Mouse (Mus musculus) forebrain, embryonic 14.5 days (tissue): Measurements from ENCODE around the gene Lamtor2. TPM values are rescaled to one million over a fixed set of nuclear protein-coding genes. Genes with fewer than 3 reads are reported as not detected.

Experiments used
- ATAC-seq: fragments of 200-750 bp; cut with Nextera tagmentation; 2 replicates; pipeline ENCODE4 v1.8.0; 2017; ENCODE audit warnings: mild to moderate bottlenecking, moderate library complexity
- DNase-seq: peaks from one replicate; pipeline ENCODE4 v3.0.0-alpha.2; 2015; ENCODE audit warnings: low spot score
- H3K27ac ChIP-seq: fragments of 300-500 bp; sonication (generic); 2 replicates; pipeline ENCODE4 v1.5.1; 2014; ENCODE audit warnings: low read depth, mild to moderate bottlenecking, control low read depth, low read length, moderate library complexity
- H3K27me3 ChIP-seq: fragments of 300-500 bp; sonication (generic); replicated peaks from 2 replicates; pipeline ENCODE4 v1.6.1; 2014; ENCODE audit warnings: low read length, control low read depth, mixed read lengths; ENCODE audit not compliant: control insufficient read depth, insufficient read depth
- H3K36me3 ChIP-seq: fragments of 300-500 bp; sonication (generic); 2 replicates; pipeline ENCODE4 v1.6.1; 2014; ENCODE audit warnings: low read length, control low read depth; ENCODE audit not compliant: control insufficient read depth, insufficient read depth
- H3K4me1 ChIP-seq: fragments of 300-500 bp; sonication (generic); 2 replicates; pipeline ENCODE4 v1.6.1; 2014; ENCODE audit warnings: antibody characterized with exemption, low read length, control low read depth; ENCODE audit not compliant: control insufficient read depth, insufficient read depth
- H3K4me2 ChIP-seq: fragments of 300-500 bp; sonication (generic); 2 replicates; pipeline ENCODE4 v1.6.1; 2014; ENCODE audit warnings: mild to moderate bottlenecking, control low read depth, low read length
- H3K4me3 ChIP-seq: fragments of 300-500 bp; sonication (generic); 2 replicates; pipeline ENCODE4 v1.5.1; 2014; ENCODE audit warnings: low read depth, low read length, control low read depth
- H3K9ac ChIP-seq: fragments of 300-500 bp; sonication (generic); 2 replicates; pipeline ENCODE4 v1.6.1; 2014; ENCODE audit warnings: mild to moderate bottlenecking, low read length, control low read depth, moderate library complexity
- H3K9me3 ChIP-seq: fragments of 300-500 bp; sonication (generic); replicated peaks from 2 replicates; pipeline ENCODE4 v1.6.1; 2016; ENCODE audit warnings: low read length, control low read depth, mixed read lengths; ENCODE audit not compliant: control insufficient read depth
- WGBS: fragments of 180-500 bp; shearing (Covaris S2); extraction: QIAGEN DNeasy Blood & Tissue Kit; methylation state at CpG from one replicate; pipeline ENCODE4 v1.1.7; 2014; 5-methylcytosine and 5-hydroxymethylcytosine counted together
- polyA plus RNA-seq: library from polyadenylated mRNA; unstranded; fragments of >200 nt; fragmentation: Nextera tagmentation; extraction: Ambion mirVana; gene quantifications from 2 replicates; pipeline ENCODE4 v1.2.1, GENCODE M21; 2014

The Lamtor2 gene
- polyA plus RNA-seq, 1 experiment from 2014 or later: 122 TPM

- ATAC-seq: peak; percentile 35
- Histone ChIP-seq H3K27me3 (no peaks in the 10 kb centered on the region), H3K9me3 (no peaks in the 10 kb centered on the region), H3K4me2 (peak overlapping the region; percentile 92), H3K27ac (peak overlapping the region; percentile 99), H3K36me3 (peaks cover 39% of the 10 kb centered on the region), H3K4me1 (peaks cover 54% of the 10 kb centered on the region), H3K9ac (peak overlapping the region; percentile 100), H3K4me3 (peak overlapping the region; percentile 86)
- under 1% methylated on average over 35 of the region's 40 CpGs for WGBS
- DNase-seq: peak; percentile 83
Observed at GRCm38 (mm10) chr3:88532689-88533511, 20.0 kb downstream of the Lamtor2 start.

GRCm38 (mm10) chr3:88532299-88532674 is 20.6 kb downstream of the Lamtor2 start, which contains the start of gene Mex3a:
Mex3a (plus strand) TSS chr3:88532395.
- H3K4me3 ChIP-seq: peak within 1 kb of the TSS; percentile 86
- H3K27me3 ChIP-seq: no peaks in the 10 kb centered on the region
- H3K4me2 ChIP-seq: peak within 1 kb of the TSS; percentile 92
- peaks cover 33% of the 10 kb centered on the region for H3K36me3 ChIP-seq
- DNase-seq: no peak
- H3K27ac ChIP-seq: peak within 1 kb of the TSS; percentile 99
- H3K9ac ChIP-seq: peak within 1 kb of the TSS; percentile 100
- no peak for ATAC-seq
- 1% methylated on average over 15 of the region's 31 CpGs for WGBS
- peaks cover 54% of the 10 kb centered on the region for H3K4me1 ChIP-seq
- H3K9me3 ChIP-seq: no peaks in the 10 kb centered on the region

- no peaks in the 10 kb centered on the region for H3K9me3 ChIP-seq
- DNase-seq (peak; percentile 96), ATAC-seq (peak; percentile 89)
- peak overlapping the region; percentile 86 for H3K4me3 ChIP-seq
- WGBS: under 1% methylated on average over 60 of the region's 63 CpGs
- peaks cover 48% of the 10 kb centered on the region for H3K4me1 ChIP-seq
- H3K9ac ChIP-seq: peak overlapping the region; percentile 100
- H3K4me2 ChIP-seq: peak overlapping the region; percentile 92
- peaks cover 26% of the 10 kb centered on the region for H3K36me3 ChIP-seq
- no peaks in the 10 kb centered on the region for H3K27me3 ChIP-seq
- peak overlapping the region; percentile 99 for H3K27ac ChIP-seq
Observed at GRCm38 (mm10) chr3:88531348-88532298, 21.3 kb downstream of the Lamtor2 start.

- Histone ChIP-seq H3K36me3 (peaks cover 17% of the 10 kb centered on the region), H3K4me3 (peak overlapping the region; percentile 86), H3K4me2 (peak overlapping the region; percentile 92), H3K9me3 (no peaks in the 10 kb centered on the region), H3K4me1 (peaks cover 39% of the 10 kb centered on the region), H3K27ac (peak overlapping the region; percentile 99), H3K9ac (peak overlapping the region; percentile 100), H3K27me3 (no peaks in the 10 kb centered on the region)
- 2% methylated on average over 11 of the region's 11 CpGs for WGBS
- DNase-seq (no peak), ATAC-seq (no peak)
Observed at GRCm38 (mm10) chr3:88530082-88530864, 22.6 kb downstream of the Lamtor2 start.

GRCm38 (mm10) chr3:88529204-88530000 is 23.5 kb downstream of the Lamtor2 start:
- H3K36me3 ChIP-seq: peaks cover 15% of the 10 kb centered on the region
- H3K27me3 ChIP-seq: no peaks in the 10 kb centered on the region
- H3K9ac ChIP-seq: peak overlapping the region; percentile 100
- peak overlapping the region; percentile 86 for H3K4me3 ChIP-seq
- peak overlapping the region; percentile 92 for H3K4me2 ChIP-seq
- 24% methylated on average over 7 of the region's 7 CpGs for WGBS
- ATAC-seq: no peak
- no peaks in the 10 kb centered on the region for H3K9me3 ChIP-seq
- no peak for DNase-seq
- peak overlapping the region; percentile 99 for H3K27ac ChIP-seq
- H3K4me1 ChIP-seq: peaks cover 31% of the 10 kb centered on the region

- H3K27me3 ChIP-seq: no peaks in the 10 kb centered on the region
- H3K4me2 ChIP-seq: peak overlapping the region; percentile 92
- peak overlapping the region; percentile 100; the same call in 1 of the 2 replicates for H3K9ac ChIP-seq
- H3K27ac ChIP-seq: 0 out of 2 replicates have a peak overlapping the region, but pooled peaks have one; percentile 99
- no peak overlapping the region for H3K4me3 ChIP-seq
- 80% methylated on average over 11 of the region's 11 CpGs for whole genome bisulfite sequencing
- ATAC-seq: no peak
- no peak for DNase-seq
- H3K36me3 ChIP-seq: peaks cover 20% of the 10 kb centered on the region
- H3K9me3 ChIP-seq: no peaks in the 10 kb centered on the region
- H3K4me1 ChIP-seq: peaks cover 31% of the 10 kb centered on the region
Observed at GRCm38 (mm10) chr3:88528646-88529045, 24.2 kb downstream of the Lamtor2 start.

GRCm38 (mm10) chr3:88527565-88527964 is 25.3 kb downstream of the Lamtor2 start:
- no peak for DNase-seq
- Histone ChIP-seq H3K4me2 (peak overlapping the region; percentile 92), H3K27ac (peak overlapping the region; percentile 59; the same call in 1 of the 2 replicates), H3K9me3 (no peaks in the 10 kb centered on the region), H3K27me3 (no peaks in the 10 kb centered on the region), H3K4me1 (peaks cover 31% of the 10 kb centered on the region), H3K4me3 (peak overlapping the region; percentile 11; the same call in 1 of the 2 replicates), H3K9ac (peak overlapping the region; percentile 53), H3K36me3 (peaks cover 30% of the 10 kb centered on the region)
- 35% methylated on average over 8 of the region's 8 CpGs for WGBS
- no peak for ATAC-seq
